Mouse (Mus musculus) neural tube, embryonic 10.5 days (tissue): ENCODE measurements around the gene Doc2a.

ENCODE experiments used
- DNase-seq: peaks from one replicate; pipeline ENCODE4 v3.0.0-alpha.2; 2017; ENCODE audit warnings: low spot score; ENCODE audit errors: extremely low spot score

Doc2a gene

GRCm38 (mm10) chr7:126847116-126847420 is at the start of gene Doc2a:
Doc2a (plus strand) TSS chr7:126847416.
- no peak for DNase-seq

DNA sequence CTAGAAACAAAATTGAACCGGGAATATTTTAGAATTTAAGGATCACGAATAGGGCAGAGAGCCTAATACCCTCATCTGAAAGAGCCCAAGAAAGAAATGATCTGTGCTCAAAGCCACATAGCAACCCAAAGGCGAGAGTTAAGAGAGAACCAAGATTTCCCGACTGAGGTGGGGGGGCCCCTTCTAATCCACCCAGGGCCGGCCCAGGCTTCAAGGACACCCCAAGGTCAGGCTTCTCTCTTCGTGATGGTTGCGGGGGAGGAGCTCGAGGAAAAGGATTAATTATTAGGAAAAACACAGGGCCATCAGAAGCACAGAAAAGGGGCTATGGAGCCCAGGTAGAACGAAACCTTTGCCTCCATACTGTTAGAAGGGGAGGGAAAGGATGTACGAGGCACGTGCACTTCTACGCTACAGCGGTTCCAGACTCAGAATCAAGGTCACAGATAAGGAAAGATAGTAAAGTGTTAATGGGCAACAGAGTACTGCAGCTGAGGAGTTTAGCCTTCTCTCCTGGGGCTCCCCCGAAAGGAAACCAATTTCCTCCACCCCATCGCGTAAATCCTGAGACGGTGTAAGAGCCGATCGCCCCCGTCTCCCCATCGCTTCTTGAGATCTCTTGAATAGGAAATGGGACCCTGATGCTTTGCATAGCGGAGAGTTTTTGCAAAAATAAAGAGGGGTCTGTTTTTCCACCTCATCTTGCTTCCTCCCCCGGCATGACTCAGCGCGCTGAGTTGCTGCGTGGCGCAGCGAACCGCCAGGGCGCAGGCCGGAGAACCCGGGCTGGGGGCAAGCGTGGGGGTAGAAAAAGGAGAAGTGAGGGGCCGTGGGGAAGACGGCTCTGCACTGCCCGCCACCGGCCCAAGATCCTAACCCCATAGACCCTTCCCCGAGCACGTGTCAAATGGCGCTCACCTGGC is 48.8 kb upstream of the Doc2a start:
- no peak for DNase-seq

- peak; percentile 95 for DNase-seq
These were observed 48.2 kb upstream of the Doc2a start for GRCm38 (mm10) chr7:126799050-126799467.

- no peak for DNase-seq
These were observed 47.5 kb upstream of the Doc2a start for GRCm38 (mm10) chr7:126799468-126800268.

DNA sequence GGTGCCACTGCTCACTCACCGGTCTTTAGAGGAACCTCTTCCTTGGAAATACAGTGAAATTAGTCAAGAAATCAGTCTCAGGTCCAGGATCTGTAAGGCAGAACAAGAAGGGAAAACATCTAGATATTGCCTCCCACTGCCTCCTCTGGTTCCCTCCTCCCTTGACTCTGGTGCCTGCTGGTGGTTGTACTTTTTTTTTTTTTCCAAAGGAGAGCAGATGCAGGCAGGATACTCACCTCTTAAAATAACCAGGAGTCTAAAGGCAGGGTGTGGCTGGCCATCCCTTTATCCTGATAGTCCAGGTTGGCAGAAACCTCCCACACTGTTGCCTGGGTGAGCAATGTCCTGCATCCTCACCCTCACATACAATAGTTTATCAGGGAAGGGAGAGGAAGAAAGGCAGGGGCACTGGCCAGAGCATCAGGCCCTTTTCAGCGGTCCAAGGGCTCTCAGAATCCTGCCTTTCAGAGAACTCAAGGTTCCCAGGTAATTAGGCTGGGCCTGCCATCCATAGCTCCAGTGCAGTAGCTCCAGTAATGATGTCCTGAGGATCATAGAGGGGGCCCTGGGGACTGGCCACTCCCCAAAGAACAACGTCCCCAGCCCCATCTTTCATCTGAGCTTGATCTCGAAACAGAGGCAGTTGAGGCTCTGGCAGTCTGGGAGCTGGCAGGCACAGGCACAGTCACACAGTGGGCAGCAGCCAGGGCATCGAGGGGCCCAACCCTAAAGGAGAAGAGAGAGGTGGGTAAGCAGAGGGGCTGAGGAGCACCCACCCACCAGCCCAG is 46.8 kb upstream of the Doc2a start:
- no peak for DNase-seq

DNA sequence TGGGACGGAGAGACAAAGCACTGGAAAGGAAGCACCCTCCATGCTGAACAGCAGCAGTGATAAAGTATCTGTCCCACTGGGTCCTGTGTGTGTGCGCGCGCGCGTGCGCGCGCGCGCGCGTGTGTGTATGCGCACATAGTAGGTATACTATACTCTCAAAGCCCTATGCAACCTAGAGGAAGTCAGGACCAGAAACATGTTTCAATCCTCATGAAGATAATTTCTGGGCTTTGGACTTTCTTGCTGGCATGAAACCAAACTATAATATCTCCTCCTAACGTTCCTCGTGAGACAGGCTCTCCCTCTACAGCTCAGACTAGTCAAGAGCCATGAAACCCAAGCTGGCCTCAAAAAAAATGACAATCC is 46.2 kb upstream of the Doc2a start:
- no peak for DNase-seq

GRCm38 (mm10) chr7:126802134-126802889 is 44.9 kb upstream of the Doc2a start:
- DNase-seq: no peak

GRCm38 (mm10) chr7:126803181-126803580 is 44.0 kb upstream of the Doc2a start:
- no peak for DNase-seq

- DNase-seq: no peak
These were observed 43.5 kb upstream of the Doc2a start for GRCm38 (mm10) chr7:126803751-126804150.

DNA sequence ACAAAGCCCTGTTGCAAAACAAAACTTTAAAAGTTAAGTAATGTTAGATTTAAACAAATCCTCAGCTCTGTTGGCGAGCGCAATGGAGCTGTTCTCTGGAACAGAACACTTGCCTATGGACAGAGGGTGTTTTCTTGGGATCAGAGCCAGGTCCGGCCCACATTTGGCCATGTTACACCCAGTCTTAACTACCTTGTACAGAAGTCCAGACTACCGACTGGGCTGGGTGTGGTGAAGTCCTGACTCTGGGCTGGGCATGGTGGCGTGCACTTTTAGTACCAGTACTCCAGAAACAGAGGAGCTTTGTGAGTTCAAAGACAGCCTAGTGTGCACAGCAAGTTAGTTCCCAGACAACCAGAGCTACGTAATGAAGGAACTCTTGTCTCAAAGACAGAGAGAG is 40.3 kb upstream of the Doc2a start:
- DNase-seq: no peak

- DNase-seq: no peak
These were observed 39.8 kb upstream of the Doc2a start for GRCm38 (mm10) chr7:126807405-126807804.

DNA sequence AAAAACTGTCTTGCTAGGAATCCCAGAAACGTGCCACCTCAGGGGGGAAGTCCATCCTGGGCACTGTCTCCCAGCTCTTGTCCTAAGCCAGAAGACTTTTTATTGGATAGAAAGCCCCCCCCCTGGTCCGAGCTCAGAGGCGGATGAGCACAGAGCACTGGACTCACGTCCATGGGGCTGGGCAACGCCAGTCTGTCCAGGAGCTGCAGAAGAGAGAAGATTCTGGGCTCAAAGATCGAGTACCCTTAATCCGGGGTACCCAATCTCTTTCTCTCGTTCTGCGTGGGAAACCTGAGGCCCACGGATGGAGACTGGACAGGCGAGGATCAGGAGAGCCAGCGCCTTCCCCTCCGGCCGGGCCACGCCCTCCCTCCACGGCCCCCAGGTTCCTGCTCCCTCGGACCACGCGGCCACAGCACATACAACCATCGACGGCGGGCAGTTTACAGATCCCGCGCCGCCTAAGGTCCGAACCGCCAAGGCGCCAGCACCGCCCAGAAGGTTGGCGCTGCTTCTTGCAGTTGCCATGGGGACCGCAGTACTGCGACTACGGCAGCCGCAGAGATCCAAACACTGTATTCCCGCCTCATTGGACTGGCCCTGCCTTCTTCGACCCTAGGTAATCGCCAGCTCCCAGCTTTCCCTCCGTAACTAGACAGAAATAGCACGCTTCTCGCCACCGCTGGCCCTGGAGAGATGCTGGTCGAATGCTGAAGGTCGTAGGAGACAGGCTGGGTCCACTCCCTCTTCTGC is 38.3 kb upstream of the Doc2a start:
- peak; percentile 88 for DNase-seq

DNA sequence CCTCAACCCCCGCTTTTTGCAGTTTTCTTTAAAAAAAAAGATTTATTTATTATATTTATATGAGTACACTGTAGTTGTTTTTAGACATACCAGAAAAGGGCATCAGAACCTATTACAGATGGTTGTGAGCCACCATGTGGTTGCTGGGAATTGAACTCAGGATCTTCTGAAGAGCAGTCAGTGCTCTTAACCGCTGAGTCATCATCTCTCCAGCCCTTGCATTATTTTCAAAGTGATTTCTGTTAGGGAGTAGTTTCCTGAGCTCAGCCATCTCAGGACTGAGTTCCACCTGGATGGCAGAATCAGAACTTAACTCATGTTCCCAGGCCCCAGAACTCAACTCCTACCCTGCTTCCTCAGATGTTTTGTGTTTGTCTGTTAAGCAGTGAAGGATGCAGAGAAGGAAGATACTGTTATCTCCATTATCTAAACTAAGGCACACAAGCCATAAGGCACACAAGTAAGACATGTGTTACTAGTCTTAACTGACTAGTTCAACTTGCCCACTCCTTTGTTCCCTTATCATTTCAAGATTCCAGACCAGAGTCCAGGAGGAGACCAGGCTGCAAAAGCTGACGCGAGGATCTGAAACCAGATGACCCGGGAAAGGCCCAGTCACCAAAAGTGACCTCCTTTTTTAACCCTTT is 37.4 kb upstream of the Doc2a start:
- DNase-seq: no peak

DNA sequence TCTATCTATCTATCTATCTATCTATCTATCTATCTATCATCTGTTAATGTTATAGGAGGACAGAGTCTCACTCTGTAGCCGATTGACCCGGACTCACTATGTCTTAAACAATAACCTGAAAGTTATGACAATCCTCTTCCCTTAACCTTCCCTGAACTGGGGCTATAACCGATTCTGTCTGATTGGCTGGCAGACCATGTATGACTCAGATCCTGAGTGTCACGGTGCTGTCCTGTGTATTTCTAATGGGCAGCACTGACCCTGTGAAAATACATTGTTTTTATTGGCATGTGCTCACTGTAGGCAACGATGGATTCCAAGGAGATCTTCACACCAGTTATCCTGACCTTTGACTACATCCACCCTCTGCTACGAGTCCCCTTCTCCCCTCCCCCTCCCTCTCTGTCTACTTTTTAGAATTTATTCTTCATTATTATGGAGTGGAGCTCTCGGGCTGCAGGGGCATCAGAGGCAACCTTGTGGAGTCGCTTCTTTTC is 31.4 kb upstream of the Doc2a start:
- no peak for DNase-seq

- DNase-seq: no peak
These were observed 30.7 kb upstream of the Doc2a start for GRCm38 (mm10) chr7:126816494-126816893.

DNA sequence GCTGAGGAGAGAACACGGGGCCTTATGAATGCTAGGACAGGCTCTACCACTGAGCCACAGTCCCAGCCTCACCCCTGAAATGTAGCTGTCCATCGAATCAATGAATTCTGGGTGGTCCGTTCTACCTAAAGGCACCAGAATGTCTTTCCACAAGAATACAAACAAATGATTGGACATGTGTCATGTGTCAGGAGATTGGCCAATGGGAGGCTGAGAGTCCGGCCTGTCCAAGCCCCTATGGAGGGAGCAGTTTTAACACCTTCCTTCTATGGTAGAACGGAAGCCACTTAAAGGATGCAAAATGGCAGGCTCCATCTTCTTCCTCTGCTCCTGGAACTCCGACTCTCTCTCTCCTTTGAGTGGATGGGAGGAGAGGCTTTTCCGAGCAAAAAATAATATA is 29.6 kb upstream of the Doc2a start:
- DNase-seq: no peak

DNA sequence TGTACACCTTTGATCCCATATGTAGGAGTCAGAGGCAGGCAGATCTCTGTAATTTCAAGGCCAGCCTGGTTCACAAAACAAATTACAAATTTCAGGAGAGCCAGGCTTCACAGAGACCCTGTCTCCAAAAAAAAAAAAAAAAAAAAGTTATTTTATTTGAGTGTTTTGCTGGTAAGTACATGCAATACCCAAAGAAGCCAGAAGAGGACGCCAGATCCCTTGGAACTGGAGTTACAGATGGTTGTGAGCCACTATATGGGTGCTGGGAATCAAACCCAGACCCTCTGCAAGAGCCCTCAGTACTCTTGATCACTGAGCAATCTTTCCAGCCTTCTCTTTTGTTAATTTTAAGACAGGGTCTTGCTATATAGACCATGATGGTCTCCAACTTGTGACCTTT is 28.4 kb upstream of the Doc2a start:
- no peak for DNase-seq

GRCm38 (mm10) chr7:126821835-126822511 is 25.2 kb upstream of the Doc2a start:
- DNase-seq: peak; percentile 88

DNA sequence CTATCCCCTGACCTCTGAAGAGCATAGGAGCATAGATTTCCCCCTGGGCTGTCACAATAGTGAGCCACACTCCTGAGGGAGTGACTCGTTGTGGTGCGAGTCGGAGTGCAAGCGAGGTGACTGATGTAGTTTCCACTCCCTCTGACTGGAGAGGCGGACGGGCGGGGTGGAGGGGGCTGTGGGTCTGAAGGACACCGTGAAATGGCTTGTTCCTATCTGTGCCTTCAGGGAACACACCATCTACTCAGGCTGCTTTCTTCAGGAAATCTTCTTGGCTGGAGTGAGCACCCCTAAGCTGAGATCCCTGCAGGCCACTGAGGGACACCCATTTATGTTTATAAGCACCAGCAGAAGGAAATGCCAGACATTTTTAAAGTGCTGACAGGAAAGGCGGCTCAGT is 24.5 kb upstream of the Doc2a start:
- no peak for DNase-seq
